Mouse (Mus musculus) brain, embryonic 14.5 days (tissue): ENCODE data around the gene Rps3. TPM values are rescaled to one million over a fixed set of nuclear protein-coding genes. Genes with fewer than 3 reads are reported as not detected.
A peak's percentile ranks its signal among the peaks of the same experiment; 100 is the strongest.

Experiments used
- DNase-seq: peaks from one replicate; pipeline ENCODE4 v3.0.0-alpha.2; 2011; ENCODE audit warnings: low read depth
- CTCF ChIP-seq: fragments of 200-500 bp; IDR thresholded peaks from 2 replicates; pipeline ENCODE4 v1.5.1; 2012; ENCODE audit warnings: inconsistent platforms, mild to moderate bottlenecking, moderate library complexity, borderline replicate concordance; ENCODE audit not compliant: insufficient read depth, insufficient read length; ENCODE audit errors: extremely low read depth
- POLR2A ChIP-seq: fragments of 200-500 bp; IDR thresholded peaks from 2 replicates; pipeline ENCODE4 v1.6.1; 2012; ENCODE audit warnings: mild to moderate bottlenecking, inconsistent platforms, borderline replicate concordance; ENCODE audit not compliant: poor library complexity, insufficient read depth, insufficient read length, severe bottlenecking; ENCODE audit errors: extremely low read depth
- polyA plus RNA-seq: library from polyadenylated mRNA; depleted of rRNA; stranded (reverse); fragments of >200 nt; gene quantifications from 2 replicates; pipeline ENCODE4 v1.2.3, GENCODE M21; 2012

Gene Rps3
- polyA plus RNA-seq, 1 experiment = 722 TPM

GRCm38 (mm10) chr7:99474836-99475561 lies 8.5 kb downstream of the Rps3 start:
- peak; percentile 80 for DNase-seq
- TF ChIP-seq POLR2A = no peak
- TF ChIP-seq CTCF = no peak

GRCm38 (mm10) chr7:99473638-99474407 lies 9.7 kb downstream of the Rps3 start:
- TF ChIP-seq CTCF (no peak), POLR2A (no peak)
- peak; percentile 54 for DNase-seq

GRCm38 (mm10) chr7:99471578-99471977 lies 12.0 kb downstream of the Rps3 start:
- DNase-seq = no peak
- TF ChIP-seq CTCF (peak; percentile 20; the same call in 1 of the 2 replicates), POLR2A (no peak)

GRCm38 (mm10) chr7:99469680-99470405 lies 13.7 kb downstream of the Rps3 start:
- no peak for DNase-seq
- TF ChIP-seq CTCF (no peak), POLR2A (no peak)

GRCm38 (mm10) chr7:99468283-99469132 lies 15.0 kb downstream of the Rps3 start:
- peak; percentile 94 for DNase-seq
- TF ChIP-seq POLR2A = peak; percentile 7
- peak; percentile 57 for TF ChIP-seq CTCF

- TF ChIP-seq POLR2A = no peak
- no peak for TF ChIP-seq CTCF
- peak; percentile 69 for DNase-seq
Measured at GRCm38 (mm10) chr7:99467916-99468282, 15.6 kb downstream of the Rps3 start.

GRCm38 (mm10) chr7:99465811-99466210 lies 17.7 kb downstream of the Rps3 start, which contains the start of gene Klhl35:
Klhl35 (plus strand) TSS chr7:99466004.
- TF ChIP-seq POLR2A (peak; percentile 19; the same call in 1 of the 2 replicates), CTCF (no peak)

GRCm38 (mm10) chr7:99463120-99463519 lies 20.4 kb downstream of the Rps3 start:
- DNase-seq = no peak
- TF ChIP-seq CTCF = no peak
- TF ChIP-seq POLR2A = no peak

More at GRCm38 (mm10) chr7:99465811-99466210, 17.7 kb downstream of the Rps3 start, which contains the start of gene Klhl35:
- DNase-seq = peak; percentile 87

- no peak for DNase-seq
- TF ChIP-seq CTCF (no peak), POLR2A (no peak)
Measured at GRCm38 (mm10) chr7:99459888-99460652, 23.5 kb downstream of the Rps3 start.

GRCm38 (mm10) chr7:99458849-99459248 lies 24.7 kb downstream of the Rps3 start:
- DNase-seq = no peak
- TF ChIP-seq CTCF (no peak), POLR2A (no peak)

- TF ChIP-seq CTCF = no peak
- TF ChIP-seq POLR2A = no peak
- DNase-seq = no peak
Measured at GRCm38 (mm10) chr7:99454044-99454443, 29.5 kb downstream of the Rps3 start.
